In the genomic region with DNA sequence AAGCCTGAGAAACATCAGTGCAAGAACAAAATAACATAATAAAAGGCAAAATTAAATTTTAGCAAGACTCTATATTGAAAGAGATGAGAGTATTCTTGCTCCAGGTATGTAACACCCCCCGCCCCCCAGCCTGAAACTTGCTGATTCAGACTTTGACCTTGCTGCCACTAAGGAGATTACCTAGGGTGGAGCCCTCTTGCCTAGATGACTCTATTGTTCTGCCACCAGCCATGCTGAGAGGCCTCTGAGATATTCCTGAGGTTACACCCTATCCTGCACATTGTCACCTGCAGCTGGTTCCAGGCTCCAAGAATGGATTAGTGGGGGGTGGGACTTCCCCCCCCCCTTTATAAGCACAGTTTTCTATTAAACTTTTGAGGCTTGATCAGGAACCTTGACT, we compare ENCODE assay signal across 20 mouse cellular contexts.
DNase-seq lines count a peak whose midpoint lies in the region; ATAC-seq and TF ChIP-seq lines count a peak whose summit lies in the region.
"Had no signal": no experiment of that assay in that cellular context is flagged by ENCODE, and none has a peak within 500 bp of the region (broad histone marks: within the 10 kb centered on the region; RNA-seq: fewer than 3 reads in every experiment).

No protein-coding gene starts in this region.

- H3K4me3 ChIP-seq in liver, postnatal 0 days (ENCODE audit: low read depth, low read length): no peak overlapping the region
- H3K4me3 ChIP-seq in heart, embryonic 11.5 days (ENCODE audit: low read depth, low read length): no peak overlapping the region
- H3K4me3 ChIP-seq: embryonic facial prominence, embryonic 10.5 days; embryonic facial prominence, embryonic 12.5 days had no signal

- peak; percentile 89 for DNase-seq in ES-CJ7 (ENCODE audit: low read depth, low spot score)
- peak; percentile 90 for DNase-seq in R1 (ENCODE audit: low read depth, low spot score)
- no peak for DNase-seq in liver, postnatal 0 days
- DNase-seq: adrenal gland, adult 8-10 months; adrenal gland, postnatal 14 days; adrenal gland, postnatal 36 days; cerebellum, adult 11-12 months; cerebellum, adult 2 months; cerebellum, adult 9-10 months; cerebellum, postnatal 10 days; cerebellum, postnatal 25 days had no signal

- ATAC-seq in liver, postnatal 0 days: no peak
- no peak for ATAC-seq in monocyte, adult 5-6 weeks (replicated peaks; ENCODE audit: insufficient number of reproducible peaks, low FRiP score, low TSS enrichment, poor library complexity, severe bottlenecking)
- no peak for ATAC-seq in heart, embryonic 11.5 days (replicated peaks; ENCODE audit: insufficient number of reproducible peaks, low FRiP score, low TSS enrichment)
- ATAC-seq: activated CD4-positive, CD25-positive, alpha-beta regulatory T cell, adult 4 months; forebrain, embryonic 14.5 days; forebrain, embryonic 16.5 days; Patski had no signal

- no peaks in the 10 kb centered on the region for H3K4me1 ChIP-seq in liver, postnatal 0 days (ENCODE audit: insufficient read depth)
- no peaks in the 10 kb centered on the region for H3K4me1 ChIP-seq in heart, embryonic 11.5 days (ENCODE audit: control insufficient read depth, insufficient read depth, low read length)
- H3K4me1 ChIP-seq: embryonic facial prominence, embryonic 10.5 days; embryonic facial prominence, embryonic 12.5 days had no signal

- no peak overlapping the region for H3K27ac ChIP-seq in liver, postnatal 0 days (ENCODE audit: low read depth)
- H3K27ac ChIP-seq in heart, embryonic 11.5 days (ENCODE audit: low read depth, low read length): no peak overlapping the region
- H3K27ac ChIP-seq: embryonic facial prominence, embryonic 10.5 days; embryonic facial prominence, embryonic 12.5 days had no signal

- WGBS in liver, postnatal 0 days (ENCODE audit: insufficient replicate concordance): 68% methylated on average over 1 of the region's 1 CpGs
- 71% methylated on average over 1 of the region's 1 CpGs for WGBS in heart, embryonic 11.5 days (ENCODE audit: insufficient replicate concordance)

- H3K9ac ChIP-seq in liver, postnatal 0 days (replicated peaks): no peak overlapping the region
- H3K9ac ChIP-seq in heart, embryonic 11.5 days (ENCODE audit: low read depth, low read length): no peak overlapping the region
- H3K9ac ChIP-seq: embryonic facial prominence, embryonic 12.5 days had no signal

- H3K27me3 ChIP-seq in liver, postnatal 0 days (ENCODE audit: insufficient read depth, low read length): no peaks in the 10 kb centered on the region
- no peaks in the 10 kb centered on the region for H3K27me3 ChIP-seq in heart, embryonic 11.5 days (ENCODE audit: control insufficient read depth, insufficient read depth, low read length)
- H3K27me3 ChIP-seq: embryonic facial prominence, embryonic 12.5 days; Patski had no signal

- no peak overlapping the region for H3K4me2 ChIP-seq in liver, postnatal 0 days (ENCODE audit: low read depth, low read length)
- no peak overlapping the region for H3K4me2 ChIP-seq in heart, embryonic 11.5 days
- H3K4me2 ChIP-seq: embryonic facial prominence, embryonic 12.5 days had no signal

- no peak for TF ChIP-seq EP300 in liver, postnatal 0 days (IDR thresholded peaks at IDR 0.05; ENCODE audit: low read depth)

- H3K36me3 ChIP-seq in liver, postnatal 0 days (replicated peaks; ENCODE audit: insufficient read depth, low read length): no peaks in the 10 kb centered on the region
- H3K36me3 ChIP-seq in heart, embryonic 11.5 days (ENCODE audit: control insufficient read depth, insufficient read depth, low read length): no peaks in the 10 kb centered on the region
- H3K36me3 ChIP-seq: embryonic facial prominence, embryonic 10.5 days; embryonic facial prominence, embryonic 12.5 days; G1E had no signal

- TF ChIP-seq CTCF in liver, postnatal 0 days (IDR thresholded peaks at IDR 0.05; ENCODE audit: low read depth): no peak

- H3K9me3 ChIP-seq in liver, postnatal 0 days (ENCODE audit: low read length): no peaks in the 10 kb centered on the region
- H3K9me3 ChIP-seq in heart, embryonic 11.5 days (replicated peaks; ENCODE audit: control insufficient read depth, low read length): no peaks in the 10 kb centered on the region
- H3K9me3 ChIP-seq: embryonic facial prominence, embryonic 10.5 days; embryonic facial prominence, embryonic 12.5 days; G1E had no signal
